Mouse (Mus musculus) liver, embryonic 14.5 days (tissue): ENCODE measurements around the gene Elavl1.

Experiments
- CTCF ChIP-seq: IDR thresholded peaks from 2 replicates; pipeline ENCODE4 v1.5.1; 2016; ENCODE audit warnings: antibody characterized with exemption, low read depth, control low read depth
- EP300 ChIP-seq: IDR thresholded peaks from 2 replicates; pipeline ENCODE4 v1.6.1; 2016; ENCODE audit warnings: antibody characterized with exemption, low read depth

DNA sequence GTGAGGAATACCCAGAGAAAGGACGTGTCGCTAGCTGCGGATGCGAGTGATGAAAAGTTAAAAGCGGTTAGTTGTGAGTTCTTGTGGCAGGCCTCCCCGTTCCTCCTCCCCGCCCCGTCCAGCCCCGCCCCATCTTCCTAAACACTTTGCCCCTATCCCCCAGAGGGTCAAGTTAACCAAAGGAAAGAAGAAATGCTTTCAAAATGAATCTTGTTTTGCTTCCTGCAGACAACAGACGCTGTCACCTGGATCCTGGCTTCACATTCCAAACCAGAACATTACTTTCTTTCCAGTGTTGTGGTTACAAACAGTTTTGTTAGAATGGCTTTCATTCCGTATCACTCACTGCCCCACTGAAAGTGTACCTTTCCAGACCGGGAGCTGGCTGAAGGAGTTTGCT lies 23.1 kb upstream of the Elavl1 start:
- TF ChIP-seq CTCF (no peak), EP300 (no peak)
